Mouse (Mus musculus) thymus, postnatal 0 days (tissue): ENCODE results near the gene Tardbp. TPM values are rescaled to one million over a fixed set of nuclear protein-coding genes. Genes with fewer than 3 reads are reported as not detected.
A peak's percentile ranks its signal among the peaks of the same experiment; 100 is the strongest.

Source experiments
- DNase-seq: peaks from one replicate; pipeline ENCODE4 v3.0.0-alpha.2; 2015; ENCODE audit warnings: low spot score
- polyA plus RNA-seq: library from polyadenylated mRNA; unstranded; fragments of >200 nt; fragmentation: Nextera tagmentation; extraction: Ambion mirVana; gene quantifications from 2 replicates; pipeline ENCODE4 v1.2.1, GENCODE M21; 2015

The Tardbp gene
- polyA plus RNA-seq, 1 experiment from 2014 or later = 343 TPM

DNA sequence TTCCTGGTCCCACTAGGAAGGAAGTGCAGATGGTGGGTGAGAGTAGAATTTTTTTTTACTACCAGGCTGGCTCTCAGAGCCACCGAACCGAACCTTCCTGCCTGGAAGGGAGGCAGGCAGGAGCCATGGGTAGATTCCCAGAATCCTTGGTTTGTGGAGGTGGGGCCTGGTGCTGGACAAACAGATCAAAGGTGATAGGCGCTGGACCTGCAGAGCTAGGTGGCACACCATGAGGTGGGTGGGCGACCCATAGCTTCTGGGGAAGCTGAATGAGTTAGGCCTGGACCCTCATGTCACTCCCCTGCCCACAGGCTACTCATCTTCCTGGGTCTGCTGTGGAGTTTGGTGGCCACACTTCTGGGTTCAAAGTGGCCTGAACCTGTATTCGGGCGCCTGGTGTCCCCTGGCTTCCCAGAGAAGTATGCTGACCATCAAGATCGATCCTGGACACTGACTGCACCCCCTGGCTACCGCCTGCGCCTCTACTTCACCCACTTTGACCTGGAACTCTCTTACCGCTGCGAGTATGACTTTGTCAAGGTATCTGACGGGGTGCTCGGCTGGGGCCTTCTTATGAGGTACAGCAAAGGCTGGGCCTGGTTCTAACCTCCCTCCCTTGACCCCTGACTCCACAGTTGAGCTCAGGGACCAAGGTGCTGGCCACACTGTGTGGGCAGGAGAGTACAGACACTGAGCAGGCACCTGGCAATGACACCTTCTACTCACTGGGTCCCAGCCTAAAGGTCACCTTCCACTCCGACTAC lies 24.3 kb downstream of the Tardbp start, which contains the start of gene Masp2:
Masp2 (plus strand) TSS at position 198 of the 764 bp plus-strand sequence.
- DNase-seq = no peak

DNA sequence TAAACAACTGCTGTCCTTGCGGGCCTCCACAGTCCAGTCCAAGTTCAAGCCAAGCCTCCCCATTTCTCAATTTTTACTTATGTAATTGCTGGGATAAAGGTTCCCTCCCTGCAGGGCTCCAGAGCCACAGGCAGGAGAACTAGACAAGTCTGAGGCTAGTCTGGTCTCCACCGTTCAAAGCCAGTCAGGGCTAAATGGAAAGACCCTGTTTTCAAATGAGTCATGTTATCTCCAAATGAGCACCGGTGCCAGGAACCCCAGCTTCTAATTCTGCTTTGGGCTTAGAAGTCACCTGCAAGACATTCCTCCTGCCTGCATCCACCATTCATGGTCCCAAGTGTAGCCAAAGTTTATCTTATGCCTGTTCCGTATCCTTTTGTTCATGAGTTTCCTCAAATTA lies 24.9 kb downstream of the Tardbp start:
- no peak for DNase-seq

DNA sequence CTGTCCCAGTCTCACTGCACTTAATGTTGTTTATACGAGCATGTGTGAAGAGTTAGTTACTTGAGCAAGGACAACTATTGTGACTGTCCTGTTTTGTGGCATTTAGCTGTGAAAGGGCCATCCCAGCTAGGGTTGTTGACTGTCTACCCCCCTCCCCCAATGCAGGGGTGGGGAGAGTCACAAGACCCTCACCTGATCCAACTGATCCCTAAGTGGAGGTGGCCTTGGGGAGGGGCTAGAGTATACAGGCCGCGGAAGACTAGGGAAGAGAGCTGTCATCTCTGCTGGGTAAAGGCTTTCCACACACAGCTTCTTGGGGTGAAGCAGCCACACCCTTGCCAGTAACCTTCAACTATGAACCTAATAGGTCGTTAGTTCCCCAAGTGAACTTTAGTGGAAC lies 26.5 kb downstream of the Tardbp start:
- no peak for DNase-seq

DNA sequence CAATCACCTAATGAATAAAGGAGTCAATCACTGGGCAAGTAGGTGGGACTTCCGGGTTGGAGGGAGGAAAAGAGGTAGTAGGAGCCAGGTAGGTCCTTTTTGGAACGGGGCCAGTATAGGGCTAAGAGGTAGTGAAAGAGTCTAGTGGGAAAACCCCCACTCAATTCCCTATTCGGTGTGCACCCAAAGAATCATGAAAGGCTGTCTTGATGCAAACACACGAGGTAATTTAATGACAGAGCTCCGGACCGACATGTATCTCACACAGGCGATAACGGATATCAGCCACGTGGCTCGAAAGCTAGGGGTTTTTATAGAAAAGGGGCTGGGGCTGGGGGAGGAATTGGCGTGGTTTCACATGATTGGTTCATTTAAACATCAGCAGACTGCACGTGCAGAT lies 28.0 kb downstream of the Tardbp start:
- no peak for DNase-seq

DNA sequence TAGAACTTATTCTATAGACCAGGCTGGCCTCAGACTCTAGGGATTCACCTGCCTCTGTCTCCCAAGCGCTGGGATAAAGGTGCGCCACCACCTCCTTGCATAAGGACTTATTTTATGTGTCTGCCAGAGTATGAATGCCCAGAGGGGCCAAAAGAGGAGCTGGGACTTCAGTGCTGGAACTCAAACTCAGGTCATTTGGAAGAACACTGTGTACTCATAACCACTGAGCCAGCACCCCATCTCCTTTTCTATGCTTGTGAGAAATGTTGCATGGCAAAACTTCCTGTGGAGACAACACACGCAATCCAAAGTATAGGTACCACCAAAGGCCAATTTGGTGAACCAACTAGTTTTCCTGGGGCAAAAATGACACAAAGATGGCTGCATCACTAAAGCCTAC lies 30.1 kb downstream of the Tardbp start:
- no peak for DNase-seq

DNA sequence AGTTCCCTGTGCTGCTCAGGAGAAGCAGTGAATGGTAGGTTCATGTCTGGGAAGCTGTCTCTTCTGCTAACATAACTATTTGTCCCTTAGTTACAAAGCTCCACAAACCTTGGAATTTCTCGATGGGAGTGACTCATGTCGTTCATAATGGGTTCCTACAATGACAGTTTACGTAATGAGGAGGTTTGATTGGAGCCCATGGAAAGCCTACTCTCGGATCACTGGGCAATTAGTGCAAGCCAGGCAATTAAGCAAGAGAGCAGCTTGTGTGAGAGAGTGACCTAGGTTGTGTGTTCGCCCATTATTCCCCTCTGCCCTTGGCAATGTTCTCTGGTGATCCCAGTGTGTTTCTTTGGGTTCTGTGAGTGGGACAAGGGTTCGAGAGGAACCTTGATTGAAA lies 30.9 kb downstream of the Tardbp start:
- DNase-seq = no peak

DNA sequence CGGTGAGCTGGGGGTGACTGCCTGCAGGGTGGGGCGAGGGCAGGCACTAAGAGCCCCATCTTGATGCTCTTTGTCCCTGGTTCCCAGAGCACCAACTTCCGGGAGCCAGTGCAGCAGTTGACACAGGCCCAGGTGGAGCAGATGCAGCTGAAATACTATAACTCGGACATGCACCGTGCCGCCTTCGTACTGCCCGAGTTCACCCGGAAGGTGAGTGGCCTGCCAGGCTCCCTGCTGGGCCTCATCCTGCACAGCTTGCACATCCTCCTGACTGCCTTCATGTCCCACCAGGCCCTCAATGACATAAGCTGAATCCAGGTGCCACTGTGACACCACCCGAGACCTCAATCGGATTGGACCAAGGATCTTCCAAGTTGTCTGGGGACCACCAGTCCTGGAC lies 32.8 kb downstream of the Tardbp start:
- no peak for DNase-seq

DNA sequence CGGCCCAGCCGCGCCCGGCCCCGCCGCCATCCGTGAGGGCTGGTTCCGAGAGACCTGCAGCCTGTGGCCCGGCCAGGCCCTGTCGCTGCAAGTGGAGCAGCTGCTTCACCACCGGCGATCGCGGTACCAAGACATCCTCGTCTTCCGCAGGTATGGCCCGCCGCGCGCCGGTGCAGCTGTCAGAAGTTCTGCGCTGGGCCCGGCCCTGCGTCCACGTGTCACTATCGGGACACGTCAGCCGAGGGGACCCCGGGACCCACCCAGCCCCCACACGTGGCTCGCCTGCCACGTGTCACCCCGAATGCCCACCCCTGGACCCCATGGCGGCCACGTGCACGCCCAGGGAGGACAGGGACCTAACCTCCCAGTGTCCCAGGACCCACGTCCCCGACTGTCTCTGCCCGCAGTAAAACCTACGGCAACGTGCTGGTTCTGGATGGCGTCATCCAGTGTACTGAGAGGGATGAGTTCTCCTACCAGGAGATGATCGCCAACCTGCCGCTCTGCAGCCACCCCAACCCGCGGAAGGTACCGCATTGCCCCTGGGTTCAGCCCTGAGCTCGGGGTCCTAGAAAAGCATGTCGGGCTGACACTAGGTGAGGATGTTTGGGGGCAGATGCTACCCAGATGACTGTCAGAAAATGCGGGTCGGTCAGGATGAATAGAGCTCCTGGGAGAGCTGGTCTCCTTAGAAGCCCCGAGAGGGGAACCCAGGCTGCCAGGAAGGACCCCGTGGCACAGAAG lies 35.0 kb downstream of the Tardbp start:
- peak; percentile 28 for DNase-seq

DNA sequence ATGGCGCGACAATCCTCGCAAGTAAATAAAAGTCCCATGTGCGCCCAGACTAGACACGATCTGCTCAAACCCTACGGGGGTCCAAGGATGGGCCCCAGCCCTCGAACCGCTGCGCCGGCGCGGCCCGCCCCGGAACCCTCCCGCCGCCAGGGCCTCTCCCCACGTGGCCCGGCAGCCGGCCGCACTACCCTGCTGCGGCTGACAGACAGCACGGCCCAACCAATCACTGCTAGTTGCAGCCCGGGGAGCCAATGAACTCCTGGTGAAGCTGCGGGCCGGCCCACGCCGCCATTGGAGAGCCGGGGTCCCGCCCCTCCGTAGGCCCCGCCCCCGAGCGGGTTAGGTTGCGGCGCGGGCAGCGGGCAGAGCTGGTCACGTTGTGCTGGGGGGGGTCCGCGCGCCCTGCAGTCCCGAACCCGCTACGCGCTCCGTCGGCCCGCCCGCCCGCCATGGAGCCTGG lies 35.6 kb downstream of the Tardbp start, which contains the start of gene Srm:
Srm (plus strand) TSS at position 333 of the 460 bp plus-strand sequence.
- DNase-seq = peak; percentile 96

DNA sequence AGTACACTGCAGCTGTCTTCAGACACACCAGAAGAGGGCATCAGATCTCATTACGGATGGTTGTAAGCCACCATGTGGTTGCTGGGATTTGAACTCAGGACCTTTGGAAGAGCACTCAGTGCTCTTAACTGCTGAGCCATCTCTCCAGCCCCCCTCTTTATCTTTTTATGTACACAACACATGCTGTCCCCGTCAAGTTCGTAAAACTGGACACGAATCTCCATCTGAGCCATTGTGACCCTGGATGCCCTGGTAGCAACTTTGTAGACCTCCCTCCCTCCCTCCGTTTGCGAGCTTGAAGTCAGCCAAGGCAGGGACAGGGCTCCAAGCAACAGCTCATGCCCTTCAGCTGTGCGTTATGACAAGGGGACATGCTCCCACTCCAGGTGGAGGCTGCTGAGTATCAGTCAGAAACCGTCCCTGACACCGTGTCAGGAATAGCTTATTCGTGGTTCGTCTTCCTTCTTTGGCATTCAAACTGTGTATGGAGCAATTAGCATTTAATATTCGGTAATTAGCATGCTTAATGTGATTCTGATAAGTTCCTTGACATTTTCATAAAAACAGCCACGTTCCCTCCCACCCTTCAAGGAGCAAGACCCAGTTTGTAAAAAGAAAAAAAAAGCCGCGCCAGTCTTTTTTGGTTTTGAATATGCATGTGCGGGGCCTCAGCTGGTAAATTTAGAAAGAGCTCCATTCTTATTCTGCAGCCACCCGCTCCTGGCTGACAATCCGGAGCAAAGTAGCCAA lies 36.2 kb downstream of the Tardbp start:
- DNase-seq = peak; percentile 21

DNA sequence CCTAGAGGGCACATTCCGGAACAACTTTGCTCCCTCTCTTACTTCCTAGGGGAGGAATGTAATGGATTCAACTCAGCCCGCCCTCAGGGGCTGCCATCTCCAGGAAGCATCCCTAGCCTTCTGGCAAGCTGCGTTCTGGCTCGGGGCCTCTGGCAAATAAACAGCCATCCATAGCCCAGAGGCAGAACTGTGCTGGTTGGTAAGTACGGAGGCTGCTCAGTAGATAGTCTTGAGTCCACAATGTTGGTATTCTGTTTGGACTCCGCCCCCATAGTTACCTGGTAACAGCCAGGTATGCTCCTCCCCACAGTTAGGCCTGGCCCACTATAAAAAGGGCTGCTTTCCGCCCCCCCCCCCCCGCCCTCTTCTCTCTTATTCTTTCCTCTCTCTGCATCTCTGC lies 37.3 kb downstream of the Tardbp start:
- DNase-seq = no peak

DNA sequence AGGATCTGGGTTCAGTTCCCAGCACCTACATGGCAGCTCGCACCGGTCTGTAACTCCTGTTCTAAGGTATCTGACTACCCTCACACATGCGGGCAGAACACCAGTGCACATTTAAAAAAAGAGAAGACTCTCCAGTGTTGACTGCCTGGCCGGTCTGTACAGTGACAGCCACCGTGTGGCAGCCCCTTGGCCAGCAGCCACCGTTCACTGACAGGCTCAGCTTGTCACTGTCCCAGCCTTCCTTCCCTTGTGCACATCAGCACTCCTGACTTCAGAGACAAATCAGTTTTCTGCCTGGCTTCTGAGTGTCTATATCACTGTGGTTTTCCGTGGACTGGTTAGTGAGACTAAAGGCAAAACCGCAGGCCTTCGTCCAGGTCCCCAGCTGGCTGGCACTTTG lies 38.0 kb downstream of the Tardbp start:
- no peak for DNase-seq

DNA sequence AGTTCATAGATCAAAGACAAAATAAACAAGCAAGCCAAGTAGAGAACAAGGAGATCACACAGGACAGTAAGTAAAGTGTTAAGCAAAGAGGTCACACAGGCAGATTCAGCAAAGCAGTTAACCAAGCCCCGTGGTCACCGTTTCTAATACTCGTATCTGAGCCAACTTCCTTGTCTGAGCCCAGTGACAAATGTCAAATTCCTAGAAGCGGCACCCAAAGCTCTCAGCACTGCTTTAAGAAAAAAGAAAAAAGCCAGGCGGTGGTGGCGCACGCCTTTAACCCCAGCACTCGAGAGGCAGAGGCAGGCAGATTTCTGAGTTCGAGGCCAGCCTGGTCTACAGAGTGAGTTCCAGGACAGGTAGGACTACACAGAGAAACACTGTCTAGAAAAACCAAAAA lies 40.2 kb downstream of the Tardbp start:
- no peak for DNase-seq

DNA sequence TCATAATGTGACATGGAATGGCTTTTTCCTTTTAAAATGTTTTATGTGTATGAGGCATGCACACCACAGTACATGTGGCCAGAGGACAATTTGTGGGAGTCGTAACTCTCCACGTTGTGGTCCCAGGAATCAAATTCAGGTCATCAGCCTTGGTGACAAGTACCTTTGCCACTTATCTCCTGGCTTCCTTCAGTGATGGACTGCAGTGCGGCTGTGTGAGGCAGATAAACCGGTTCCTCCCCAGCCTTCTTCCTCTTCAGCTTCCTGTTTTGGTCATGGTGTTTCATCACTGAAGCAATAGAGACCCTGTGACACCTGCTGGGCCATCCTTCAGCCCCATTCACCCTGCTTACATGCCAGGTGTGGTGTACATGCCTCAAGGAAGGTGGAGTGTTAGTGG lies 43.6 kb downstream of the Tardbp start:
- DNase-seq = no peak

DNA sequence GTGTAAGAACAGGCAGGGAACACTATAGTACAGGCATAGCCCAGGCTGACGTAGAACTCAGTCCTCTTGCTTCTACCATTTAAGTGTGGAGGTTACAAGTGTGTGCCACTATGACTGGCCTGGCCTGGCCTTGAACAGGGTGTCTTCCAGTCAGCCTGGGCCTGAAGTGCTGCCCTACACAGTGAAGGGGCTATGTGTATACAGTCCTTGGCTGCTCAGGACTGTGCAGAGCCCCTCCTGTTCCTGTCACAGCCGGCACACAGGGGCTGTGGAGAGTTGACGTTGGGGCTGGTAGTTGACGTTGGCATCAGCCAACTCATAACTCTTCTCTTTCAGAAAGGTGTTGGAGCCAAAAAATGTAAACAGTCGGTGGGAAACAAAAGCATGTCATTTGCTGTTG lies 45.4 kb downstream of the Tardbp start:
- DNase-seq = no peak

DNA sequence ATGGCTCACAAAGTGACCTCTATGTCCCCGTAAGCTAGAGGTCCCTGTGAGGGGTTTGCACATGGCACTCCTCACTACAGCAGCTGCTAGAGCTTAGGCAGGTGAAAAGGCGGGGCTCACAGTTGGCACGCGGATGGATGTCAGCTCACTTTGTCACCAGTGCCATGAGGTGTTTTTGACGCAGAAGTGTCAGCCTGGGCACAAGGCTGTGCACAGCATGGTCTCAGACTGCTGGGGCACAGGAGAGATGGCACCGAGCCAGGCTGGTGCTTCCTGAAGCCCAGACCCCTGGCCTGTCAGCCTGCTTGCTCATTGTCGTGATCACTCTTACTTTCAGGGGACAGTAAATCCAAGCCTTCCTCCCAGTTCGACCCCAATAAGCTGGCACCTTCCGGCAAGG lies 46.1 kb downstream of the Tardbp start:
- no peak for DNase-seq

DNA sequence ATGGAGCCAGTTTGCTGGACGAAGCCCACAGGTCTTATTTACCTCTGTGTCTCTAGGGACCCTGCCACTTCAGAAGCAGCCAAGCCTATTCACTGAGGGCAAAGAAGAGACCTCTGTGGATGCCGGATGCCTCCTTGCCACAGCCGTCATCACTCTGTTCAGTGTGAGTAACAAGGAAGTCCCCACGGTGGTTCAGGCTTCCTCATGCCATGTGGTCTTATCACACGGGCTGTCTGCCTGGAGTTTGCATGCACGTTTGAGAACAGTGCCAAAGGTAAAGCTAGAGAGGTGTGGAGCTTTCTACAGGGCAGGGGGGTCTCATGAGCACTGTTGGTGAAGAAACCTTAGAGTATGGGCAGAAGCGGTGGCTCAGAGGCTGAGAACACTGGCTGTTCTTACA lies 53.6 kb downstream of the Tardbp start:
- DNase-seq = no peak

DNA sequence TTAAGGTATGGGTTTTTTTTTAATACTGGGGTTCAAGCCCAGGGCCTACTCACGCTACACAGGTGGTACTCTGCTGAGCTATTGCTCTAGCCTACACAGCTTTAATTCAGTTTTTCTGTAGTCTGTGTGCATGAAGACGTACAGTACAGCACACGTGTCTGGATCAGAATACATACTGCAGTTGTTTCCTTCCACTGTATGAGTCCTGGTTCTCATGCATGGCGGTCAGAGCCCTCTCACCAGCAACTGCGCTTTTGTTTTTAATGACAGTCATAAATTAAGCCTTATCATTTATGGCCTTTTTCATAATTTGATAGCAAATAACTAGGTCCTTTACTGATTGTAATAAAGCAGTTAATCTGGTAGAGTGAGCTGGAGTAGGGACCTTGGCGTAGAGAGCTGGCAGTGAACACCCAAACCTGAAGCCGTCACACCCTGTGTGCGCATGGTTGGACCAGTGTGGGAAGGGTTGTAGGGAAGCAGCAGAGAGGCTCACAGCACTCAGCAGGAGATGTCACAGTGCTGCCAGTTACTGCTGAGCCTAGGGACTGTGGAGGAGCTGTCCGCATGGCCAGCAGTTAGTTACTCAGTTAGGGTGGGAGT lies 56.0 kb downstream of the Tardbp start:
- no peak for DNase-seq

DNA sequence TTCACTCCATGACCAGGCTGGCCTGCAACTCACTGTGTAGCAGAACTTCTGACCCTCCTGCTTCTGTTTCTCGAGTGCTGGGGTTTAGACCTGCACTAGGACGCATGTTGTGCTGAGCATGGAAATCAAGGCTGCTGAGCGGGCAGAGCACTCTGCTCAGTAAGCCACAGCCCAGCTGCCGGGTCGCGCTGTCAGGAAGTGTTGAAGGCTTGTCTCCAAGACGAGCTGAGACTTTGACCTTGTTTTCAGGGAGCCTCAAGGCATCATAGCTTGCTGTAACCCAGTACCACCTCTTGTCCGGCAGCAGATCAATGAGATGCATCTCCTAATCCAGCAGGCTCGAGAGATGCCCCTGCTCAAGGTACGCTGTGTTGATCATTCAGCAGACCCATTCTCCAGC lies 56.7 kb downstream of the Tardbp start:
- DNase-seq = no peak

DNA sequence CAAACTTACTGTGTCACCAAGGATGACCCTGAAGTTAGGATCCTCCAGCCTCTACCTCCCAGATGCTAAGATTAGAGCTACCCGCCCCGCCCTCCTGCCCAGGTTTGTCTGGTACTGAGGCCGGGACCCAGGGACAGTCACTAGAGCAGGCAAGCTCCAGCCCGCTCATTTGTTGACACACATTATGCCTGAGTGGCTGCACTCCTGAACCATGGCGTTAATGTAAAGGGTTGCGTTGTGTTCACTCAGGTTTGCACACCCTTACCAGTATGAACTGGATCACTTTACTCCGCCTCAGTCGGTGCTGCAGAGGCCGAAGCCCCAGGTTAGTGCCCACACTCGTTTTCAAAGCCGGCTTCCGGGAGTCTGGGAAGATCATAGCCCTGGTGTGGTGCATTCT lies 63.2 kb downstream of the Tardbp start:
- no peak for DNase-seq

DNA sequence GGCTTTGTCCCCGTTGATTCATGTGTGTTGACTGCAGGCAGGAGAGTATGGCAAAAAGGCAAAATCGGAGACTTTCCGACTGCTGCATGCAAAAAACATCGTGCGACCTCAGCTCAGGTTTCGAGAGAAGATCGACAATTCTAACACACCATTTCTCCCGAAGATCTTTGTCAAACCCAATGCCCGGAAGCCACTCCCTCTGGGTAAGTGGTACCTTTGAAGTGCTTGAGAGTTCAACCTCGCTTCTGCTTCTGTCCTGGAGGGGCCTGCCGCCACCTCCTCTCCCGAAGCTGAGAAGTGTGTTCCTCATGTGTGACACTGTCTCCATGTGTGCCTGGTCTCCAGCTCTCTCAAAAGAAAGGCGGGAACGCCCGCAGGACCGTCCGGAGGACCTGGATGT lies 64.1 kb downstream of the Tardbp start:
- DNase-seq = no peak
